Mouse (Mus musculus): ENCODE measurements around the gene Wfdc5. TPM values are rescaled to one million over a fixed set of nuclear protein-coding genes. Genes with fewer than 3 reads are reported as not detected.

The Wfdc5 gene
- polyA plus RNA-seq, 1 experiment from 2014 or later: not detected

DNA sequence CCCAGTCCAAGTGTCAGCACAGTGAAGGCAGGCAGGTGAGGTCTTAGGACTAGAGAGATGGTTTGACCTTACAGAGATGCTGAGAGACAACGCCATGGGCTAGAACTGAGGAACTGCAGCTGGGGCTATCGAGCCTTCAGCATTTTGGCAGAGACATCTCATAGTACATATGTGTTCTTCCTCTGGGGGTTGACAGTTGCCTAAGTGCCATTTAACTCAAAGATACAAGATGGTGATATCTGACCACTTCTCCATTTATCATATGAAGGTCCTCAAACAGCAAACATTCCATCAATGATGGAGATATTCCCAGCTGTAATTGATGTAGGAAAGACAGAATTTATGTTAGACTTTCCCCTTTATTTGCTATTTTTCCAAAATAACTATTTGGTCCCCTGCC, 55.2 kb downstream of the Wfdc5 start:
- Histone ChIP-seq H3K9ac (no peak overlapping the region), H3K9me3 (replicated peaks) (no peaks in the 10 kb centered on the region), H3K36me3 (peaks cover 19% of the 10 kb centered on the region; the same call in 1 of the 2 replicates), H3K27me3 (replicated peaks) (no peaks in the 10 kb centered on the region), H3K4me3 (no peak overlapping the region), H3K4me1 (replicated peaks) (no peaks in the 10 kb centered on the region), H3K4me2 (no peak overlapping the region), H3K27ac (ENCODE audit: poor library complexity, severe bottlenecking) (no peak overlapping the region)
- ATAC-seq (ENCODE audit: insufficient number of reproducible peaks, low FRiP score): no peak
- WGBS: 92% methylated on average over 2 of the region's 2 CpGs

DNA sequence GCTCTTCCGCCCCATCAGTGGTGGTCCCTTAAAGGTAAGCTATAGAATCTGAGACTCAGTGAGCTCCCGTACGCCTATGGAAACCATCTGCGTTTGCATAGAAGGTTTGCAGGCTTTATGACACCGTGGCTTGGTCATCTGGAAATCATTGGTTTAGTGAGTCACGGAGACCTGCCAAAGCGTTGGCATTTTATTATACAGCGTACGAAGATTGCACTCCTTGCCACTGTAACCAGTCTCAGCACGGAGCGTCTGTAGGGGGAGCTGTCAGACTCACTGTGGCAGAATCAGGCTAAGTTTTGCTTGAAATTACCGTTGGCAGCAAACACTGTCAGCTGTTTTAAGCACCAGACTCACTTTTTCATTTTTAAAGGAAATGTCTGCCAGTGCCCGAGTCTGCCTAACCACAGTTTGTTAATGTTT, 56.0 kb downstream of the Wfdc5 start:
- Histone ChIP-seq H3K4me2 (no peak overlapping the region), H3K27ac (ENCODE audit: poor library complexity, severe bottlenecking) (no peak overlapping the region), H3K4me1 (replicated peaks) (no peaks in the 10 kb centered on the region), H3K9ac (no peak overlapping the region), H3K4me3 (no peak overlapping the region), H3K36me3 (peaks cover 19% of the 10 kb centered on the region; the same call in 1 of the 2 replicates), H3K9me3 (replicated peaks) (no peaks in the 10 kb centered on the region), H3K27me3 (replicated peaks) (no peaks in the 10 kb centered on the region)
- 85% methylated on average over 13 of the region's 13 CpGs for WGBS
- no peak for ATAC-seq (ENCODE audit: insufficient number of reproducible peaks, low FRiP score)

Other genes with a start within 250 kb of the Wfdc5 start
- gene Ywhab, start 187.8 kb downstream of the Wfdc5 start, polyA plus RNA-seq (2016; fragmentation: Nextera tagmentation; extraction: Ambion mirVana): 270 and 271 TPM in 2 replicates
- 0.96 and 1.0 TPM in 2 replicates for gene Pabpc1l, start 157.3 kb downstream of the Wfdc5 start, polyA plus RNA-seq (2016; fragmentation: Nextera tagmentation; extraction: Ambion mirVana)
- gene Stk4, start 112.4 kb downstream of the Wfdc5 start, polyA plus RNA-seq (2016; fragmentation: Nextera tagmentation; extraction: Ambion mirVana): 22.1 and 23.4 TPM in 2 replicates
- gene Tomm34, start 111.6 kb downstream of the Wfdc5 start, polyA plus RNA-seq (2016; fragmentation: Nextera tagmentation; extraction: Ambion mirVana): 55.7 and 56.6 TPM in 2 replicates
- gene Kcns1, start 11.6 kb downstream of the Wfdc5 start, polyA plus RNA-seq (2016; fragmentation: Nextera tagmentation; extraction: Ambion mirVana): 0.15 and 0.18 TPM in 2 replicates
- not detected in 2 replicates for gene Wfdc12, start 7.9 kb upstream of the Wfdc5 start, polyA plus RNA-seq (2016; fragmentation: Nextera tagmentation; extraction: Ambion mirVana)
- gene Wfdc15a, start 17.4 kb upstream of the Wfdc5 start, polyA plus RNA-seq (2016; fragmentation: Nextera tagmentation; extraction: Ambion mirVana): not detected in 2 replicates
- gene Wfdc15b, start 38.9 kb upstream of the Wfdc5 start, polyA plus RNA-seq (2016; fragmentation: Nextera tagmentation; extraction: Ambion mirVana): not detected in 2 replicates
- not detected in 2 replicates for gene Svs2, start 55.7 kb upstream of the Wfdc5 start, polyA plus RNA-seq (2016; fragmentation: Nextera tagmentation; extraction: Ambion mirVana)
- gene Svs3b, start 73.9 kb upstream of the Wfdc5 start, polyA plus RNA-seq (2016; fragmentation: Nextera tagmentation; extraction: Ambion mirVana): not detected in 2 replicates
- not detected in 2 replicates for gene Svs4, start 95.7 kb upstream of the Wfdc5 start, polyA plus RNA-seq (2016; fragmentation: Nextera tagmentation; extraction: Ambion mirVana)
- gene Svs3a, start 106.5 kb upstream of the Wfdc5 start, polyA plus RNA-seq (2016; fragmentation: Nextera tagmentation; extraction: Ambion mirVana): not detected in 2 replicates
- not detected in 2 replicates for gene Svs6, start 134.0 kb upstream of the Wfdc5 start, polyA plus RNA-seq (2016; fragmentation: Nextera tagmentation; extraction: Ambion mirVana)
- not detected in 2 replicates for gene Svs5, start 150.0 kb upstream of the Wfdc5 start, polyA plus RNA-seq (2016; fragmentation: Nextera tagmentation; extraction: Ambion mirVana)
- 0.44 and 1.2 TPM in 2 replicates for gene Slpi, start 206.4 kb upstream of the Wfdc5 start, polyA plus RNA-seq (2016; fragmentation: Nextera tagmentation; extraction: Ambion mirVana)
- 0.19 and 0.28 TPM in 2 replicates for gene Rbpjl, start 220.4 kb upstream of the Wfdc5 start, polyA plus RNA-seq (2016; fragmentation: Nextera tagmentation; extraction: Ambion mirVana)
- 6.2 and 6.4 TPM in 2 replicates for gene Matn4, start 222.4 kb upstream of the Wfdc5 start, polyA plus RNA-seq (2016; fragmentation: Nextera tagmentation; extraction: Ambion mirVana)

All from heart, embryonic 12.5 days (tissue).